Mouse (Mus musculus): Measurements from ENCODE around the gene Mpi. TPM values are rescaled to one million over a fixed set of nuclear protein-coding genes. Genes with fewer than 3 reads are reported as not detected.

Mpi gene
- polyA plus RNA-seq, 1 experiment from 2014 or later = 24.6 TPM

DNA sequence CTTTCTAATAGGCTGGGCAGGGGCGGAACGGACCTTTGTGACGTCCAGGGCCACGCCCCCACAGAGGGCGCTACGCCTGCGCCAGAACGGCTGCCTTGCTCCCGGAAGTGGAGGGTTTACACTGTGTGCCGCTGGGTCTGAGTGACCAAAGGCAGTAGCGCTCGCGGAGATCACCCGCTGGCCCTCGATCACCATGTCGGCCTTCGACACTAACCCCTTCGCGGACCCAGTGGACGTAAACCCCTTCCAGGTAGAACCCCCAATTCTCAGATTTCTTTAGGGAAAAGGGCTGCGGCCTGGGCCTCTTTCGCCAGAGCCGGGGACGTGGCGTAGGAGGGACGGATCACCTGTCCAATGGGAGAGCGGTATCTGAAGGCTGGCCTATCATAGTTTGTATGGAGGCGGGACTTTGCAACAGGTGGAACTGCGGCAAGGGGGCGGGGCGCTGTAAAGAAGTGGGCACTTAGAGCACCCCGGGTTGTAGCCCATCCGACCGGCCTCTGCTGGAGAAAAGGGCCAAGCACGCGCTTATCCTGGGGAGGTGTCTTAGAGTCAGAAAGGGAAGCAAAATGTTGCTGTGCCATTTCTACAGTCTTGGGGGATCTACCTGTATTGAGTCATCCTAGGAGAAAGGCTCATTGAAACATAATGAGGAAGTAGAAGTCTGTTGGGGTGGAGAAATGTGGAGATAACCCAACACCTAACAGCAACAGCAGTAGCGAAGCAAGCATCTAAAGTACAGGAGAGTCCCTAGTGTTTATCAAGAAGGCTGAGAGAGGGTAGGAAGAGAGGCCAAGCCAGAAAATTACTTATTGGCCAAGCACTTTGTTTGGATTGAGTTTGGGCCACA, 8.5 kb upstream of the Mpi start, which contains the start of gene Scamp2:
Gene Scamp2 (plus strand): TSS at position 83 of the 850 bp plus-strand sequence.
- H3K4me3 ChIP-seq (ENCODE audit: low read depth, low read length) = peak within 1 kb of the TSS; percentile 63
- peaks cover 17% of the 10 kb centered on the region for H3K4me1 ChIP-seq (replicated peaks; ENCODE audit: control insufficient read depth, insufficient read depth)
- H3K27ac ChIP-seq (replicated peaks) = peak within 1 kb of the TSS; percentile 91
- under 1% methylated on average over 37 of the region's 37 CpGs for WGBS
- peak; percentile 95 for DNase-seq (ENCODE audit: low spot score)
- H3K4me2 ChIP-seq (replicated peaks; ENCODE audit: low read depth) = peak within 1 kb of the TSS; percentile 69
- H3K9ac ChIP-seq (ENCODE audit: low read length) = peak within 1 kb of the TSS; percentile 77
- no peaks in the 10 kb centered on the region for H3K27me3 ChIP-seq (ENCODE audit: control insufficient read depth, insufficient read depth, low read length)
- peak; percentile 96 for ATAC-seq (ENCODE audit: low FRiP score, low TSS enrichment)
- H3K9me3 ChIP-seq (ENCODE audit: control insufficient read depth, low read length) = no peaks in the 10 kb centered on the region
- H3K36me3 ChIP-seq (ENCODE audit: control insufficient read depth, insufficient read depth, low read length) = no peaks in the 10 kb centered on the region
- TF ChIP-seq CTCF (IDR thresholded peaks at IDR 0.05; ENCODE audit: low read depth) = peak; percentile 53
- TF ChIP-seq EP300 (optimal IDR thresholded peaks at IDR 0.05) = peak; percentile 43

DNA sequence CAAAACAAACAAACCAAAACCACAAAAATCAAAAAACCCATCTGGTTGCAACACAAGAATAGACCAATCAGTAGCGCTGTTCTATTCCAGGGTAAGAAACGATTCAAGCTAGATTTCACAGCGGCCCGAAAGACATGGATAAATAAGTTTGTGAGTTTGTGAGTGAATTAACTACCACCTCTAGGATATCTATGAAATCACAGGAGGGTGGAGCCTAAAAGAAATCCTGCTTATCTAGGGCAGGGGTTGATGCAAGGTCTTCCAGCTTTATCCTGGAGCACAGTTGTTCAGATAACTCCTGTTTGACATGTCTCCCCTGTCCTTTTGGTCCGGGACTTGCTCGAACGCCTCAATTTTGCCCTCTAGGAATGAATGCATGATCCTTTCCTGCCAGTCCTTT, 7.7 kb upstream of the Mpi start:
- Histone ChIP-seq H3K27ac (replicated peaks) (peak overlapping the region; percentile 35; the same call in 1 of the 2 replicates), H3K9ac (ENCODE audit: low read length) (peak overlapping the region; percentile 23; the same call in 1 of the 2 replicates), H3K9me3 (ENCODE audit: control insufficient read depth, low read length) (no peaks in the 10 kb centered on the region), H3K27me3 (ENCODE audit: control insufficient read depth, insufficient read depth, low read length) (no peaks in the 10 kb centered on the region), H3K4me2 (replicated peaks; ENCODE audit: low read depth) (peak overlapping the region; percentile 69), H3K4me3 (ENCODE audit: low read depth, low read length) (peak overlapping the region; percentile 63), H3K36me3 (ENCODE audit: control insufficient read depth, insufficient read depth, low read length) (no peaks in the 10 kb centered on the region), H3K4me1 (replicated peaks; ENCODE audit: control insufficient read depth, insufficient read depth) (peaks cover 17% of the 10 kb centered on the region)
- WGBS = 29% methylated on average over 7 of the region's 7 CpGs
- DNase-seq (ENCODE audit: low spot score) (no peak), ATAC-seq (ENCODE audit: low FRiP score, low TSS enrichment) (no peak)
- TF ChIP-seq EP300 (optimal IDR thresholded peaks at IDR 0.05) (no peak), CTCF (IDR thresholded peaks at IDR 0.05; ENCODE audit: low read depth) (no peak)

GRCm38 (mm10) chr9:57559568-57559967, 7.0 kb upstream of the Mpi start:
- Histone ChIP-seq H3K4me1 (replicated peaks; ENCODE audit: control insufficient read depth, insufficient read depth) (peaks cover 17% of the 10 kb centered on the region), H3K4me3 (ENCODE audit: low read depth, low read length) (no peak overlapping the region), H3K9ac (ENCODE audit: low read length) (no peak overlapping the region), H3K27me3 (ENCODE audit: control insufficient read depth, insufficient read depth, low read length) (no peaks in the 10 kb centered on the region), H3K27ac (replicated peaks) (no peak overlapping the region), H3K9me3 (ENCODE audit: control insufficient read depth, low read length) (no peaks in the 10 kb centered on the region), H3K4me2 (replicated peaks; ENCODE audit: low read depth) (no peak overlapping the region), H3K36me3 (ENCODE audit: control insufficient read depth, insufficient read depth, low read length) (no peaks in the 10 kb centered on the region)
- no peak for TF ChIP-seq EP300 (optimal IDR thresholded peaks at IDR 0.05)
- no peak for TF ChIP-seq CTCF (IDR thresholded peaks at IDR 0.05; ENCODE audit: low read depth)
- ATAC-seq (ENCODE audit: low FRiP score, low TSS enrichment) = no peak
- DNase-seq (ENCODE audit: low spot score) = no peak
- WGBS = 68% methylated on average over 2 of the region's 2 CpGs

- H3K9me3 ChIP-seq (ENCODE audit: control insufficient read depth, low read length) = no peaks in the 10 kb centered on the region
- TF ChIP-seq EP300 (optimal IDR thresholded peaks at IDR 0.05) = no peak
- TF ChIP-seq CTCF (IDR thresholded peaks at IDR 0.05; ENCODE audit: low read depth) = no peak
- DNase-seq (ENCODE audit: low spot score) (no peak), ATAC-seq (ENCODE audit: low FRiP score, low TSS enrichment) (no peak)
- no peaks in the 10 kb centered on the region for H3K27me3 ChIP-seq (ENCODE audit: control insufficient read depth, insufficient read depth, low read length)
- H3K4me1 ChIP-seq (replicated peaks; ENCODE audit: control insufficient read depth, insufficient read depth) = peaks cover 16% of the 10 kb centered on the region
- H3K9ac ChIP-seq (ENCODE audit: low read length) = no peak overlapping the region
- H3K27ac ChIP-seq (replicated peaks) = no peak overlapping the region
- H3K36me3 ChIP-seq (ENCODE audit: control insufficient read depth, insufficient read depth, low read length) = no peaks in the 10 kb centered on the region
- 77% methylated on average over 4 of the region's 4 CpGs for WGBS
- no peak overlapping the region for H3K4me2 ChIP-seq (replicated peaks; ENCODE audit: low read depth)
- no peak overlapping the region for H3K4me3 ChIP-seq (ENCODE audit: low read depth, low read length)
Measured at GRCm38 (mm10) chr9:57558625-57559024, 6.1 kb upstream of the Mpi start.

DNA sequence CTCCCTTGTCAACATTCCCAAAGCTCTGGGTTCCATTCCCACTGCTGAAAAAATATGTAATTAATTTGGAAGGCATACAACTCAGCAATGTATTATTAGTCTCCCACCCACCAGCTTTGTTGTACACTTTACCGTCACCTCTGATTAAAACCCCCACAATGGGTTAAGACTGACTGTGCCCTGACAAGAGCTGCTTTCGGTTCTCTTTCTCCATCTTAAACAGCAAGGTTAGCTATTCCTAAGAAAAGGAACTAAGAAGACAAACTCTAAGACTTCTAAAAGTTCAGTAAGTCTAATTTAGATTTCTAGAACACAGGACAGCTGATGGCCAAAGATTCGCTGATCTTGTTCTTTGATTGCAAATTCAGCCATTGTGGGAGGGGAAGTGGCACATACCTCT, 4.7 kb upstream of the Mpi start:
- Histone ChIP-seq H3K36me3 (ENCODE audit: control insufficient read depth, insufficient read depth, low read length) (no peaks in the 10 kb centered on the region), H3K27ac (replicated peaks) (no peak overlapping the region), H3K4me1 (replicated peaks; ENCODE audit: control insufficient read depth, insufficient read depth) (peaks cover 11% of the 10 kb centered on the region), H3K9ac (ENCODE audit: low read length) (no peak overlapping the region), H3K9me3 (ENCODE audit: control insufficient read depth, low read length) (no peaks in the 10 kb centered on the region), H3K27me3 (ENCODE audit: control insufficient read depth, insufficient read depth, low read length) (no peaks in the 10 kb centered on the region), H3K4me2 (replicated peaks; ENCODE audit: low read depth) (no peak overlapping the region), H3K4me3 (ENCODE audit: low read depth, low read length) (no peak overlapping the region)
- no peak for ATAC-seq (ENCODE audit: low FRiP score, low TSS enrichment)
- TF ChIP-seq CTCF (IDR thresholded peaks at IDR 0.05; ENCODE audit: low read depth) (no peak), EP300 (optimal IDR thresholded peaks at IDR 0.05) (no peak)
- no peak for DNase-seq (ENCODE audit: low spot score)
- WGBS = 74% methylated on average over 3 of the region's 3 CpGs

- ATAC-seq (ENCODE audit: low FRiP score, low TSS enrichment) (no peak), DNase-seq (ENCODE audit: low spot score) (no peak)
- no peaks in the 10 kb centered on the region for H3K9me3 ChIP-seq (ENCODE audit: control insufficient read depth, low read length)
- H3K4me2 ChIP-seq (replicated peaks; ENCODE audit: low read depth) = no peak overlapping the region
- H3K27ac ChIP-seq (replicated peaks) = no peak overlapping the region
- 50% methylated on average over 3 of the region's 3 CpGs for WGBS
- H3K9ac ChIP-seq (ENCODE audit: low read length) = no peak overlapping the region
- no peak for TF ChIP-seq CTCF (IDR thresholded peaks at IDR 0.05; ENCODE audit: low read depth)
- no peak for TF ChIP-seq EP300 (optimal IDR thresholded peaks at IDR 0.05)
- H3K36me3 ChIP-seq (ENCODE audit: control insufficient read depth, insufficient read depth, low read length) = no peaks in the 10 kb centered on the region
- H3K27me3 ChIP-seq (ENCODE audit: control insufficient read depth, insufficient read depth, low read length) = no peaks in the 10 kb centered on the region
- H3K4me1 ChIP-seq (replicated peaks; ENCODE audit: control insufficient read depth, insufficient read depth) = no peaks in the 10 kb centered on the region; the same call in 1 of the 2 replicates
- no peak overlapping the region for H3K4me3 ChIP-seq (ENCODE audit: low read depth, low read length)
Measured at GRCm38 (mm10) chr9:57554753-57555152, 2.2 kb upstream of the Mpi start.

Measured in stomach, postnatal 0 days (tissue).